Mouse (Mus musculus) myocyte (in vitro differentiated cells): ENCODE data around the gene Raly. TPM values are rescaled to one million over a fixed set of nuclear protein-coding genes. Genes with fewer than 3 reads are reported as not detected.

Experiments
- H3K27me3 ChIP-seq: one replicate; pipeline ENCODE4 v1.6.1; 2011; ENCODE audit not compliant: control insufficient read depth, insufficient read depth, insufficient read length
- H3K36me3 ChIP-seq: one replicate; pipeline ENCODE4 v1.6.1; 2011; ENCODE audit not compliant: control insufficient read depth, insufficient read depth
- H3K4me2 ChIP-seq: one replicate; pipeline ENCODE4 v1.6.1; 2011; ENCODE audit warnings: low read depth, control low read depth
- H3K4me3 ChIP-seq: one replicate; pipeline ENCODE4 v1.5.1; 2011; ENCODE audit warnings: mild to moderate bottlenecking, control low read depth, moderate library complexity
- H3K79me2 ChIP-seq: one replicate; pipeline ENCODE4 v1.6.1; 2011; ENCODE audit not compliant: control insufficient read depth, insufficient read depth
- H3ac ChIP-seq: one replicate; pipeline ENCODE4 v1.6.1; 2011; ENCODE audit not compliant: control insufficient read depth, insufficient read length
- CEBPB ChIP-seq: IDR thresholded peaks from 2 replicates; pipeline ENCODE4 v1.6.1; 2011; ENCODE audit warnings: mild to moderate bottlenecking, moderate library complexity; ENCODE audit not compliant: poor library complexity, insufficient read depth, severe bottlenecking
- E2F4 ChIP-seq: IDR thresholded peaks from one replicate; pipeline ENCODE4 v1.6.1; 2011; ENCODE audit warnings: mild to moderate bottlenecking, control low read depth, moderate library complexity; ENCODE audit not compliant: insufficient read depth
- MAX ChIP-seq: IDR thresholded peaks from one replicate; pipeline ENCODE4 v1.6.1; 2011; ENCODE audit warnings: low read depth, mild to moderate bottlenecking, control low read depth
- MYOD1 ChIP-seq, 3 experiments: IDR thresholded peaks; one replicate each; pipeline ENCODE4 v1.6.1; 2011; ENCODE audit warnings: control low read depth in 2 of 3, low read depth in 2 of 3, mild to moderate bottlenecking in 2 of 3, moderate library complexity in 1 of 3; ENCODE audit not compliant: insufficient read length in 2 of 3, control insufficient read depth in 1 of 3
- MYOG ChIP-seq, 3 experiments: IDR thresholded peaks; one replicate each; pipeline ENCODE4 v1.6.1; 2011; ENCODE audit warnings: control low read depth in 2 of 3, low read depth in 2 of 3, mild to moderate bottlenecking in 2 of 3; ENCODE audit not compliant: insufficient read length in 2 of 3, control insufficient read depth in 1 of 3, insufficient read depth in 1 of 3
- POLR2A ChIP-seq: IDR thresholded peaks from one replicate; pipeline ENCODE4 v1.6.1; 2011; ENCODE audit warnings: low read depth, mild to moderate bottlenecking, control low read depth, moderate library complexity; ENCODE audit not compliant: insufficient read length
- POLR2AphosphoS2 ChIP-seq: IDR thresholded peaks from one replicate; pipeline ENCODE4 v1.6.1; 2011; ENCODE audit warnings: low read depth, control low read depth; ENCODE audit not compliant: insufficient read length
- REST ChIP-seq: IDR thresholded peaks from one replicate; pipeline ENCODE4 v1.6.1; 2011; ENCODE audit warnings: mild to moderate bottlenecking, control low read depth, moderate library complexity; ENCODE audit not compliant: insufficient read depth, insufficient read length
- SRF ChIP-seq: IDR thresholded peaks from one replicate; pipeline ENCODE4 v1.6.1; 2011; ENCODE audit warnings: low read depth; ENCODE audit not compliant: control insufficient read depth, insufficient read length
- TCF12 ChIP-seq: IDR thresholded peaks from one replicate; pipeline ENCODE4 v1.6.1; 2011; ENCODE audit warnings: mild to moderate bottlenecking, control low read depth; ENCODE audit not compliant: poor library complexity, insufficient read depth, severe bottlenecking
- TCF3 ChIP-seq: IDR thresholded peaks from one replicate; pipeline ENCODE4 v1.6.1; 2011; ENCODE audit warnings: low read depth, control low read depth; ENCODE audit not compliant: insufficient read length
- USF1 ChIP-seq: IDR thresholded peaks from one replicate; pipeline ENCODE4 v1.6.1; 2011; ENCODE audit warnings: low read depth, mild to moderate bottlenecking, control low read depth, moderate library complexity
- polyA plus RNA-seq: library from polyadenylated mRNA; unstranded; fragments of >200 nt; fragmentation: generic; extraction: Trizol; gene quantifications from one replicate; pipeline ENCODE4 v1.2.1, GENCODE M21; 2012; ENCODE audit warnings: missing spikeins

The Raly gene
- polyA plus RNA-seq, 1 experiment = 379 TPM

GRCm38 (mm10) chr2:154803372-154803771, 12.5 kb downstream of the Raly start:
- Histone ChIP-seq H3ac (no peak overlapping the region), H3K27me3 (no peaks in the 10 kb centered on the region), H3K79me2 (peaks cover 97% of the 10 kb centered on the region), H3K4me3 (no peak overlapping the region), H3K36me3 (no peaks in the 10 kb centered on the region), H3K4me2 (no peak overlapping the region)
- TF ChIP-seq TCF3 (no peak), SRF (no peak), POLR2AphosphoS2 (no peak), POLR2A (no peak), MAX (no peak), TCF12 (no peak), REST (no peak), CEBPB (no peak), E2F4 (no peak), USF1 (no peak), MYOG (IDR thresholded peaks at IDR 0.05; ENCODE audit: control insufficient read depth in 1 of 3, insufficient read depth in 1 of 3, insufficient read length in 2 of 3, low read depth in 2 of 3) (no peak), MYOD1 (IDR thresholded peaks at IDR 0.05; ENCODE audit: control insufficient read depth in 1 of 3, insufficient read length in 2 of 3, low read depth in 2 of 3) (no peak)

GRCm38 (mm10) chr2:154803845-154804244, 12.9 kb downstream of the Raly start:
- H3K79me2 ChIP-seq = peaks cover 97% of the 10 kb centered on the region
- H3K27me3 ChIP-seq = no peaks in the 10 kb centered on the region
- no peak overlapping the region for H3K4me3 ChIP-seq
- no peak overlapping the region for H3K4me2 ChIP-seq
- H3ac ChIP-seq = no peak overlapping the region
- H3K36me3 ChIP-seq = no peaks in the 10 kb centered on the region
- no peak for TF ChIP-seq TCF3
- no peak for TF ChIP-seq SRF
- no peak for TF ChIP-seq MYOG (IDR thresholded peaks at IDR 0.05; ENCODE audit: control insufficient read depth in 1 of 3, insufficient read depth in 1 of 3, insufficient read length in 2 of 3, low read depth in 2 of 3)
- no peak for TF ChIP-seq POLR2AphosphoS2
- no peak for TF ChIP-seq TCF12
- no peak for TF ChIP-seq MYOD1 (IDR thresholded peaks at IDR 0.05; ENCODE audit: control insufficient read depth in 1 of 3, insufficient read length in 2 of 3, low read depth in 2 of 3)
- TF ChIP-seq POLR2A = no peak
- TF ChIP-seq USF1 = no peak
- no peak for TF ChIP-seq E2F4
- no peak for TF ChIP-seq REST
- no peak for TF ChIP-seq MAX
- TF ChIP-seq CEBPB = no peak

- Histone ChIP-seq H3ac (no peak overlapping the region), H3K27me3 (no peaks in the 10 kb centered on the region), H3K79me2 (peaks cover 100% of the 10 kb centered on the region), H3K4me3 (no peak overlapping the region), H3K4me2 (no peak overlapping the region), H3K36me3 (no peaks in the 10 kb centered on the region)
- TF ChIP-seq TCF12 (no peak), E2F4 (no peak), MYOD1 (IDR thresholded peaks at IDR 0.05; ENCODE audit: control insufficient read depth in 1 of 3, insufficient read length in 2 of 3, low read depth in 2 of 3) (no peak), SRF (no peak), MAX (no peak), CEBPB (no peak), TCF3 (no peak), USF1 (no peak), MYOG (IDR thresholded peaks at IDR 0.05; ENCODE audit: control insufficient read depth in 1 of 3, insufficient read depth in 1 of 3, insufficient read length in 2 of 3, low read depth in 2 of 3) (no peak), POLR2AphosphoS2 (no peak)
These were observed 16.8 kb downstream of the Raly start for GRCm38 (mm10) chr2:154807689-154808088.

GRCm38 (mm10) chr2:154809107-154809762, 18.3 kb downstream of the Raly start:
- TF ChIP-seq POLR2AphosphoS2 (no peak), MAX (no peak), MYOD1 (IDR thresholded peaks at IDR 0.05; ENCODE audit: control insufficient read depth in 1 of 3, insufficient read length in 2 of 3, low read depth in 2 of 3) (no peak), USF1 (no peak), POLR2A (no peak), MYOG (IDR thresholded peaks at IDR 0.05; ENCODE audit: control insufficient read depth in 1 of 3, insufficient read depth in 1 of 3, insufficient read length in 2 of 3, low read depth in 2 of 3) (no peak), E2F4 (no peak), CEBPB (no peak), REST (no peak), TCF12 (no peak), TCF3 (no peak), SRF (no peak)
- Histone ChIP-seq H3K79me2 (peaks cover 100% of the 10 kb centered on the region), H3K36me3 (no peaks in the 10 kb centered on the region), H3ac (no peak overlapping the region), H3K4me2 (no peak overlapping the region), H3K4me3 (no peak overlapping the region), H3K27me3 (no peaks in the 10 kb centered on the region)
